Mouse (Mus musculus) forebrain, embryonic 10.5 days (tissue): ENCODE results near the gene Lipt2. TPM values are rescaled to one million over a fixed set of nuclear protein-coding genes. Genes with fewer than 3 reads are reported as not detected.

Experiments used
- DNase-seq: peaks from one replicate; pipeline ENCODE4 v3.0.0-alpha.2; 2017; ENCODE audit warnings: low spot score; ENCODE audit errors: extremely low spot score
- H3K27ac ChIP-seq: fragments of 300-500 bp; sonication (generic); 2 replicates; pipeline ENCODE4 v1.5.1; 2016; ENCODE audit warnings: mild to moderate bottlenecking
- H3K27me3 ChIP-seq: fragments of 300-500 bp; sonication (generic); 2 replicates; pipeline ENCODE4 v1.6.1; 2016; ENCODE audit warnings: mild to moderate bottlenecking; ENCODE audit not compliant: poor library complexity, severe bottlenecking
- H3K36me3 ChIP-seq: fragments of 300-500 bp; sonication (generic); replicated peaks from 2 replicates; pipeline ENCODE4 v1.6.1; 2016; ENCODE audit warnings: mild to moderate bottlenecking, moderate library complexity
- H3K4me1 ChIP-seq: fragments of 300-500 bp; sonication (generic); 2 replicates; pipeline ENCODE4 v1.6.1; 2016
- H3K4me3 ChIP-seq: fragments of 300-500 bp; sonication (generic); 2 replicates; pipeline ENCODE4 v1.5.1; 2016; ENCODE audit warnings: mild to moderate bottlenecking, moderate library complexity
- H3K9me3 ChIP-seq: fragments of 300-500 bp; sonication (generic); 2 replicates; pipeline ENCODE4 v1.6.1; 2016; ENCODE audit warnings: mild to moderate bottlenecking, moderate library complexity
- WGBS: fragments of 180-500 bp; shearing (Covaris S2); methylation state at CpG from one replicate; pipeline ENCODE4 v1.1.7; 2016; 5-methylcytosine and 5-hydroxymethylcytosine counted together
- polyA plus RNA-seq: library from polyadenylated mRNA; unstranded; fragments of >200 nt; fragmentation: Nextera tagmentation; extraction: Ambion mirVana; gene quantifications from 2 replicates; pipeline ENCODE4 v1.2.1, GENCODE M21; 2016

Lipt2 gene
- polyA plus RNA-seq, 1 experiment from 2014 or later = 22.7 TPM

- WGBS = 10% methylated on average over 30 of the region's 30 CpGs
- Histone ChIP-seq H3K27me3 (peaks cover 60% of the 10 kb centered on the region), H3K27ac (0 out of 2 replicates have a peak overlapping the region, but pooled peaks have one; percentile 22), H3K9me3 (no peaks in the 10 kb centered on the region), H3K4me3 (peak overlapping the region; percentile 50), H3K4me1 (peaks cover 20% of the 10 kb centered on the region), H3K36me3 (no peaks in the 10 kb centered on the region)
- DNase-seq = peak; percentile 42
These were observed 19.2 kb downstream of the Lipt2 start for GRCm38 (mm10) chr7:100178016-100178890.

DNA sequence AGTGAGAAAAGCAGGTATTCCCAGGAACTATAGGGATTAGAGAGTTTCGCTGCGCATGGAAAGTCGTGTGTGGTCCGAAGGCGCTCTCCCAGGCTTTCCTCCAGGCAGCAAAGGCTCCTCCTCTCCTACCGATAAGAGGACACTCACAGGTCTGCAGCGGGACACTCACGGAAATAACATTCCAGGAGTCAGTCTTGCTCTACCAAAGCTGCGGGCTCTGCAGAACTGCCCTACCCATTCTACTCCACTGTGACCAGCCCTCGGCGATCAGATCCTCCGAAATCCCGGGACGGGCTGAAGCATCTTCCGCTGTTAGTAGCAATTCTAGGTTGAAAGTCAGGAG lies 19.8 kb downstream of the Lipt2 start:
- no peaks in the 10 kb centered on the region for H3K9me3 ChIP-seq
- H3K36me3 ChIP-seq = no peaks in the 10 kb centered on the region
- H3K4me1 ChIP-seq = peaks cover 20% of the 10 kb centered on the region
- peak; percentile 34 for DNase-seq
- 0 out of 2 replicates have a peak overlapping the region, but pooled peaks have one; percentile 22 for H3K27ac ChIP-seq
- H3K27me3 ChIP-seq = peaks cover 60% of the 10 kb centered on the region
- H3K4me3 ChIP-seq = peak overlapping the region; percentile 50
- WGBS = 2% methylated on average over 15 of the region's 15 CpGs

DNA sequence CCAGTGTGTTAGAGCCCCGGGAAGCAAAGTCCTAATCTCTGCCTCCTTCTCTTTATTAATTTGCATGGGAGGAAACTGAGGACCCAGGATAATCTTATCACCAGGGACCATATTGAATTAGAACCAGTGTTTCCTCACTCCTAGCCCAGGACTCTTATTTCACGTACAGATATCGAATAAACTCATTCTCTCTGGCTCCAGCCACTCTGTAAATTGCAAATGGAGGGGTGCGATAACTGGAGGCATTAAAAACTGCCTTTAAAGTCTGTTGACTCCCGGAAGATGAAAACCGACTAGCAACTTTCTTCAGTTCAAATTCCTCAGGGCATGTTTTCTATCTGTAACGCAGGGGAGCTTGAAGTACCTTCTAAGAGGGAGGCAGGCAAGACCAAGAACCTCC lies 20.3 kb downstream of the Lipt2 start:
- Histone ChIP-seq H3K4me1 (peaks cover 20% of the 10 kb centered on the region), H3K4me3 (peak overlapping the region; percentile 50; the same call in 1 of the 2 replicates), H3K9me3 (no peaks in the 10 kb centered on the region), H3K27ac (no peak overlapping the region), H3K36me3 (no peaks in the 10 kb centered on the region), H3K27me3 (peaks cover 60% of the 10 kb centered on the region)
- DNase-seq = no peak
- WGBS = 65% methylated on average over 7 of the region's 7 CpGs

- Histone ChIP-seq H3K36me3 (no peaks in the 10 kb centered on the region), H3K4me3 (no peak overlapping the region), H3K9me3 (no peaks in the 10 kb centered on the region), H3K4me1 (peaks cover 20% of the 10 kb centered on the region), H3K27ac (no peak overlapping the region), H3K27me3 (peaks cover 60% of the 10 kb centered on the region)
- DNase-seq = no peak
- WGBS = 71% methylated on average over 7 of the region's 7 CpGs
These were observed 20.8 kb downstream of the Lipt2 start for GRCm38 (mm10) chr7:100179836-100180407.

DNA sequence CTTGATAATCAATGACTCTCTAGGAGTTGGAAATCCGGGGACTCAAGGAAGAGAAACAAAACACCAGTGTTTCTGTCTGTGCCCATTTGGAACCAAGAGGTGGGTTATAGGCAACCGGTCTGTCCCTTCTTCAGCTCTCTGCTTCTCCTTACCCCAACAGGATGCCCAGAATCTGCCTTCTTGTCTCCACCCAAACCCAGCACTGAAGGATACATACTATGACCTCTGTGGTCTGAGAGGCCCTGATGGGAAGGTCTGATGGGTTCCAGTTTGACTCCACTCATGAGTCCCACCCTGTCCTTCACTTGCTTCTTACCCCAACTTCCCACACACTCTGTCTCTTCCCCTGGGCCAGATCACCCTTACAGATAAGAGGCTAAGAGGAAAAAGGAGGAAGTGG lies 22.1 kb downstream of the Lipt2 start:
- H3K4me1 ChIP-seq = peaks cover 20% of the 10 kb centered on the region
- H3K27ac ChIP-seq = no peak overlapping the region
- no peaks in the 10 kb centered on the region for H3K36me3 ChIP-seq
- DNase-seq = no peak
- 86% methylated on average over 2 of the region's 2 CpGs for WGBS
- peaks cover 56% of the 10 kb centered on the region for H3K27me3 ChIP-seq
- no peak overlapping the region for H3K4me3 ChIP-seq
- no peaks in the 10 kb centered on the region for H3K9me3 ChIP-seq

DNA sequence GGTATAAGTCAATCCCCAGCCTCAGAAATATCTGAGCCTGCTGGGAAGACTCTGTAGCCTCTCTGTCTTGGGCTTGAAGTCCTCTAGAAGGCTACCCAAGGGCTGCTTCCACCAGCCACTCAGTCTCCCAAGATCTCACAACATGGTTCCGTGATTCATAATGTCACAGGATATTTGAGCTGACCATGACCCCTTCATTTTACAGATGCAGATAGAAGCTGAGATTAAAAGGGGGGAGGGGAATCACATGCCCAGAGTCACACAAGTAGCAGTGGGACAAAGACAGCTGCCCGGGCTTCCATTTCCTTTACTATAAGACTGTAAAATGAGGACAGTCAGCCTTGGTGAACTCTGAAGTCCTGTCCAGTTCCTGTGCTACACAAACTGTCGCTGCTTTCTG lies 22.5 kb downstream of the Lipt2 start:
- Histone ChIP-seq H3K4me1 (peaks cover 20% of the 10 kb centered on the region), H3K36me3 (no peaks in the 10 kb centered on the region), H3K4me3 (no peak overlapping the region), H3K27me3 (peaks cover 54% of the 10 kb centered on the region), H3K27ac (no peak overlapping the region), H3K9me3 (no peaks in the 10 kb centered on the region)
- DNase-seq = peak; percentile 5
- WGBS = 82% methylated on average over 3 of the region's 3 CpGs

DNA sequence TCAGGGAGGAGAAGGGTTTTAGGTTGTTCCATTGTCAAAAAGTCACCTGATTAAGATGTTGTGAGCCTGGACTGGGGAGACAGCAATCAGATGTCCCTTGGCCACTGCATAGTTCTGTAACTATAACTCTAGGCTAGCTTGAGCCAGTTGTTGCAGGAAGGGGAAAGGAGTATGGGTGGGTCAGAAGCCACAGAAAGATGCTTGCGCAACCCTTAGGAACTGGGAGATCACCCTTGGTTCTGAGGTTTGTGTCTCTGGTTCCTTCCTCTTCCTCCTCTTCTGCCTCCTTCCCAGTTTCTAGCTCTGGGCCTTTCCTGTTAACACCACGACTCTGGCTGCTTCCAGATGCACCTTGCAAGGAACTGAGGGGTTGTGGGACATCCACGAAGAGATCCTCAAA lies 23.3 kb downstream of the Lipt2 start:
- DNase-seq = no peak
- Histone ChIP-seq H3K4me1 (peaks cover 20% of the 10 kb centered on the region), H3K4me3 (no peak overlapping the region), H3K27ac (no peak overlapping the region), H3K36me3 (no peaks in the 10 kb centered on the region), H3K9me3 (no peaks in the 10 kb centered on the region), H3K27me3 (peaks cover 54% of the 10 kb centered on the region)
- WGBS = 78% methylated on average over 3 of the region's 3 CpGs

DNA sequence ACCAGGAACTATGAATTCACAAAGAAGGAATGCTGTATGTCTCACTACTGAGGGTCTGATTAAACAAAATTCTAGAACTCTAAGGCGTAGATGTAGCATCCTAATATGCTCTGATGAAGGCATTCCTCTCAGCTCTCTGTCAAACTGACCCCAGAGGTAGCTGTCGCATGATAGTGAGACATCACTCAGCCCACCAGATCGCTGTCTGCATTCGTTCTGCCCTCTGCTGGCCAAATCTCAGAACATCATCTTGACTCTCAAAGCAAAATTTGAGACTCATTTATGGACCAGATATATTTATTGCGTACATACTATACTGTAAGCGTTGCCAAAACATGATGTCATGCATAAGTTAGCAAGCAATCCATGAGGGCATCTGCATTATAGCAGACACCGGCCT lies 28.5 kb downstream of the Lipt2 start:
- 30% methylated on average over 7 of the region's 7 CpGs for WGBS
- Histone ChIP-seq H3K36me3 (no peaks in the 10 kb centered on the region), H3K9me3 (no peaks in the 10 kb centered on the region), H3K27ac (no peak overlapping the region), H3K4me3 (no peak overlapping the region), H3K27me3 (peaks cover 18% of the 10 kb centered on the region; the same call in 1 of the 2 replicates), H3K4me1 (no peaks in the 10 kb centered on the region)
- peak; percentile 34 for DNase-seq

DNA sequence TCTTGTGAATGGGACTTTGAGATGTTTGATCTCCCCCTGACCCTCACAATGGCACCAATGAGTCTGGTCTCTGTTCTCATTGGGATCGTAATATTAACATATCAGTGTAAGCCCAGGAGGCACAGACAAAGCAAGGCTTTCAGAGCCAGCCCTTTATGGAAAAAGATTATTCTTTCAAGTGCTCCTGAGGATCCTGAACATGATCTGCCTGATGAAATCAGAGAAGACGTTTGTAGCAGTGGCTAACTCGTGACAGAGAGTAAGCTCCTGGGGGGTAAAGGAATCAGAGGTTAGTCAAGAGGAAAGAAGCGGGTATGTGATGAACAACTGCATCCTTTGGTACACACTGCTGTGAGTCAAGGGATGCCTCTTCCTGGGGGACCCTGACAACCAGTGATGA lies 31.1 kb downstream of the Lipt2 start:
- no peaks in the 10 kb centered on the region for H3K9me3 ChIP-seq
- no peak for DNase-seq
- no peaks in the 10 kb centered on the region for H3K36me3 ChIP-seq
- no peaks in the 10 kb centered on the region for H3K4me1 ChIP-seq
- H3K4me3 ChIP-seq = no peak overlapping the region
- H3K27me3 ChIP-seq = peaks cover 18% of the 10 kb centered on the region; the same call in 1 of the 2 replicates
- no peak overlapping the region for H3K27ac ChIP-seq
- 45% methylated on average over 4 of the region's 4 CpGs for WGBS

DNA sequence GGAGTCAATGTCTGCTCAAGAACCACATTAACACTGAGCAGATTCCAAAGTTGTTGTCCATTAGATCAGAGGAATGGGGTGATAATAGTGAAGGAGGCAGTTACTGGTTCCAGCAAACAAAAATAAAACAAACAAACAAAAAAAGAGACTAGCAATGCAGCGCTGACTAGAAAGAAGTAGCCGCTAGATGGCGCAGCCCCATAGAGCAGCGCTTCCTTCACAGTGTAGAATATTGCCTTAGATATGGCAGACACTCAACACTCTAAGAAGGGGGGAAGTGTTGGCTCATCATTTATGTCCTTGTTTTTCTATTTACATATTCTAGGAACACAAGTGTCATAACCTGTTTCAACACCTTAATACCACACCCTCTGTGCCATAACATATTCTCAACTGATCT lies 31.7 kb downstream of the Lipt2 start:
- Histone ChIP-seq H3K9me3 (no peaks in the 10 kb centered on the region), H3K27me3 (peaks cover 18% of the 10 kb centered on the region; the same call in 1 of the 2 replicates), H3K4me1 (no peaks in the 10 kb centered on the region), H3K36me3 (no peaks in the 10 kb centered on the region), H3K4me3 (no peak overlapping the region), H3K27ac (no peak overlapping the region)
- no peak for DNase-seq
- 3% methylated on average over 4 of the region's 4 CpGs for WGBS

GRCm38 (mm10) chr7:100201191-100201590 lies 42.1 kb downstream of the Lipt2 start:
- Histone ChIP-seq H3K4me1 (peaks cover 9% of the 10 kb centered on the region; the same call in 1 of the 2 replicates), H3K9me3 (no peaks in the 10 kb centered on the region), H3K36me3 (no peaks in the 10 kb centered on the region), H3K27ac (no peak overlapping the region), H3K27me3 (no peaks in the 10 kb centered on the region), H3K4me3 (no peak overlapping the region)
- DNase-seq = no peak
- WGBS = 78% methylated on average over 3 of the region's 3 CpGs

- WGBS = 72% methylated on average over 3 of the region's 3 CpGs
- Histone ChIP-seq H3K36me3 (no peaks in the 10 kb centered on the region), H3K4me3 (no peak overlapping the region), H3K9me3 (no peaks in the 10 kb centered on the region), H3K27me3 (no peaks in the 10 kb centered on the region), H3K4me1 (peaks cover 9% of the 10 kb centered on the region; the same call in 1 of the 2 replicates), H3K27ac (no peak overlapping the region)
- no peak for DNase-seq
These were observed 44.5 kb downstream of the Lipt2 start for GRCm38 (mm10) chr7:100203616-100204015.

GRCm38 (mm10) chr7:100204871-100205270 lies 45.8 kb downstream of the Lipt2 start:
- DNase-seq = no peak
- peaks cover 5% of the 10 kb centered on the region; the same call in 1 of the 2 replicates for H3K4me1 ChIP-seq
- H3K4me3 ChIP-seq = no peak overlapping the region
- no peak overlapping the region for H3K27ac ChIP-seq
- 63% methylated on average over 6 of the region's 6 CpGs for WGBS
- H3K27me3 ChIP-seq = no peaks in the 10 kb centered on the region
- no peaks in the 10 kb centered on the region for H3K9me3 ChIP-seq
- H3K36me3 ChIP-seq = no peaks in the 10 kb centered on the region
